9 mouse cellular contexts compared by ENCODE assay signal in genomic region chr7:141436523-141436892, GRCm38 (mm10). TPM values are rescaled to one million over a fixed set of nuclear protein-coding genes. Genes with fewer than 3 reads are reported as not detected.
DNase-seq lines count a peak whose midpoint lies in the region; ATAC-seq lines count a peak whose summit lies in the region.
"Had no signal": no experiment of that assay in that cellular context is flagged by ENCODE, and none has a peak within 500 bp of the region (broad histone marks: within the 10 kb centered on the region; RNA-seq: fewer than 3 reads in every experiment).

No protein-coding gene starts in this region.

- WGBS in heart, embryonic 14.5 days: 59% methylated on average over 2 of the region's 2 CpGs
- 42% methylated on average over 2 of the region's 2 CpGs for WGBS in hindbrain, embryonic 12.5 days
- WGBS in midbrain, embryonic 12.5 days: 40% methylated on average over 2 of the region's 2 CpGs

- H3K27ac ChIP-seq in heart, embryonic 14.5 days (replicated peaks in 1 of 2; ENCODE audit: control insufficient read depth in 1 of 2, insufficient read depth in 1 of 2, low read depth in 2 of 2, low read length in 2 of 2): no peak overlapping the region
- no peak overlapping the region for H3K27ac ChIP-seq in brown adipose tissue, adult 24 weeks (replicated peaks; ENCODE audit: low read depth, low read length)
- H3K27ac ChIP-seq in hindbrain, embryonic 12.5 days: peak overlapping the region; percentile 73; the same call in 1 of the 2 replicates
- peak overlapping the region; percentile 63 for H3K27ac ChIP-seq in midbrain, embryonic 12.5 days (replicated peaks)

- peak overlapping the region; percentile 92 for H3K4me2 ChIP-seq in heart, embryonic 14.5 days (ENCODE audit: low read length)
- H3K4me2 ChIP-seq in hindbrain, embryonic 12.5 days (replicated peaks): peak overlapping the region; percentile 76
- peak overlapping the region; percentile 89 for H3K4me2 ChIP-seq in midbrain, embryonic 12.5 days (replicated peaks)

- intact Hi-C loops in gastrocnemius, postnatal 36 days (cut with DNase I): no loop called here

- H3K4me1 ChIP-seq in heart, embryonic 14.5 days (ENCODE audit: control insufficient read depth in 2 of 2, insufficient read depth in 2 of 2, low read length in 2 of 2): peaks cover 24 to 33% of the 10 kb centered on the region in 2 experiments
- H3K4me1 ChIP-seq in brown adipose tissue, adult 24 weeks (ENCODE audit: control insufficient read depth, insufficient read depth, insufficient read length, low read length): peaks cover 16% of the 10 kb centered on the region
- H3K4me1 ChIP-seq in hindbrain, embryonic 12.5 days: peaks cover 46% of the 10 kb centered on the region
- H3K4me1 ChIP-seq in midbrain, embryonic 12.5 days: peaks cover 51% of the 10 kb centered on the region

- H3K36me3 ChIP-seq in heart, embryonic 14.5 days (ENCODE audit: control insufficient read depth, insufficient read depth, low read length): peaks cover 50% of the 10 kb centered on the region
- H3K36me3 ChIP-seq in hindbrain, embryonic 12.5 days: peaks cover 41% of the 10 kb centered on the region
- peaks cover 40% of the 10 kb centered on the region for H3K36me3 ChIP-seq in midbrain, embryonic 12.5 days

- no peaks in the 10 kb centered on the region for H3K9me3 ChIP-seq in heart, embryonic 14.5 days (ENCODE audit: control insufficient read depth, low read length)
- no peaks in the 10 kb centered on the region for H3K9me3 ChIP-seq in hindbrain, embryonic 12.5 days (replicated peaks)
- no peaks in the 10 kb centered on the region for H3K9me3 ChIP-seq in midbrain, embryonic 12.5 days

- no peak for DNase-seq in heart, adult 18-20 months
- no peak for DNase-seq in frontal cortex, postnatal 14 days (ENCODE audit: low spot score in 2 of 2)
- no peak for DNase-seq in gastrocnemius, postnatal 36 days
- DNase-seq in ovary, postnatal 36 days (ENCODE audit: low spot score): no peak

- H3K4me3 ChIP-seq in heart, embryonic 14.5 days (ENCODE audit: control insufficient read depth in 1 of 2, insufficient read depth in 1 of 2, low read depth in 1 of 2, low read length in 2 of 2): peak overlapping the region; percentile 71 to 96; a peak in 3 of 4 replicates
- peak overlapping the region; percentile 97 for H3K4me3 ChIP-seq in brown adipose tissue, adult 24 weeks (ENCODE audit: insufficient read depth, low read depth, low read length)
- peak overlapping the region; percentile 54 for H3K4me3 ChIP-seq in hindbrain, embryonic 12.5 days
- peak overlapping the region; percentile 65 for H3K4me3 ChIP-seq in midbrain, embryonic 12.5 days

- ATAC-seq in heart, embryonic 14.5 days (ENCODE audit: insufficient number of reproducible peaks, insufficient read depth, low FRiP score, low read depth): no peak
- ATAC-seq in hindbrain, embryonic 12.5 days (ENCODE audit: low FRiP score): no peak
- ATAC-seq in midbrain, embryonic 12.5 days (ENCODE audit: low FRiP score, low read depth): no peak

- no peaks in the 10 kb centered on the region for H3K27me3 ChIP-seq in heart, embryonic 14.5 days (ENCODE audit: control insufficient read depth, insufficient read depth, low read length)
- no peaks in the 10 kb centered on the region for H3K27me3 ChIP-seq in hindbrain, embryonic 12.5 days
- H3K27me3 ChIP-seq in midbrain, embryonic 12.5 days: no peaks in the 10 kb centered on the region; the same call in 1 of the 2 replicates

- H3K9ac ChIP-seq in heart, embryonic 14.5 days (ENCODE audit: low read length): peak overlapping the region; percentile 83
- peak overlapping the region; percentile 78 for H3K9ac ChIP-seq in hindbrain, embryonic 12.5 days
- H3K9ac ChIP-seq in midbrain, embryonic 12.5 days (replicated peaks): peak overlapping the region; percentile 78

RNA-seq across cellular contexts. Expression of gene Slc25a22, which starts 1.2 kb away (rescaled TPM):
- 13.0 and 13.3 TPM in 2 replicates for polyA plus RNA-seq in heart, embryonic 14.5 days (2014; fragmentation: Nextera tagmentation; extraction: Ambion mirVana)
- 10 to 100 TPM; 45.6 to 59.1 TPM for total RNA-seq in heart, adult 18-20 months (2021)
- polyA plus RNA-seq in brown adipose tissue, adult 24 weeks (2012; ENCODE audit: insufficient read depth, insufficient read length, missing spikeins): 79.8 and 96.8 TPM in 2 replicates
- 54.8 and 62.1 TPM in 2 replicates for polyA plus RNA-seq in hindbrain, embryonic 12.5 days (2016; fragmentation: Nextera tagmentation; extraction: Ambion mirVana)
- 52.6 and 52.7 TPM in 2 replicates for polyA plus RNA-seq in midbrain, embryonic 12.5 days (2016; fragmentation: Nextera tagmentation; extraction: Ambion mirVana)
- 10 to 100 TPM; 15.6 to 38.4 TPM for total RNA-seq in gastrocnemius, postnatal 36 days (2021)

RNA-seq across cellular contexts. Expression of gene Cend1, which starts 7.2 kb away (rescaled TPM):
- polyA plus RNA-seq in heart, embryonic 14.5 days (2014; fragmentation: Nextera tagmentation; extraction: Ambion mirVana): 1.6 and 2.1 TPM in 2 replicates
- 1 to 10 TPM in 1 of 2 experiments, under 1 TPM in 1; 0.80 to 1.3 TPM for total RNA-seq in heart, adult 18-20 months (2021)
- polyA plus RNA-seq in brown adipose tissue, adult 24 weeks (2012; ENCODE audit: insufficient read depth, insufficient read length, missing spikeins): 2.6 and 6.4 TPM in 2 replicates
- 27.9 and 30.9 TPM in 2 replicates for polyA plus RNA-seq in hindbrain, embryonic 12.5 days (2016; fragmentation: Nextera tagmentation; extraction: Ambion mirVana)
- 19.3 and 22.7 TPM in 2 replicates for polyA plus RNA-seq in midbrain, embryonic 12.5 days (2016; fragmentation: Nextera tagmentation; extraction: Ambion mirVana)
- under 1 TPM; 0.20 to 0.39 TPM for total RNA-seq in gastrocnemius, postnatal 36 days (2021)
- total RNA-seq: hematopoietic stem cell, adult 5-6 weeks had no signal

RNA-seq across cellular contexts. Expression of gene Pidd1, which starts 7.3 kb away (rescaled TPM):
- 6.1 and 7.1 TPM in 2 replicates for polyA plus RNA-seq in heart, embryonic 14.5 days (2014; fragmentation: Nextera tagmentation; extraction: Ambion mirVana)
- under 1 TPM; 0.21 to 0.42 TPM for total RNA-seq in heart, adult 18-20 months (2021)
- polyA plus RNA-seq in brown adipose tissue, adult 24 weeks (2012; ENCODE audit: insufficient read depth, insufficient read length, missing spikeins): 0.58 and 0.75 TPM in 2 replicates
- polyA plus RNA-seq in hindbrain, embryonic 12.5 days (2016; fragmentation: Nextera tagmentation; extraction: Ambion mirVana): 10.8 and 11.6 TPM in 2 replicates
- 9.6 and 12.3 TPM in 2 replicates for polyA plus RNA-seq in midbrain, embryonic 12.5 days (2016; fragmentation: Nextera tagmentation; extraction: Ambion mirVana)
- total RNA-seq in gastrocnemius, postnatal 36 days (2021): under 1 TPM; 0.15 to 0.18 TPM

RNA-seq across cellular contexts. Expression of gene Rplp2, which starts 10.7 kb away (rescaled TPM):
- 874 and 975 TPM in 2 replicates for polyA plus RNA-seq in heart, embryonic 14.5 days (2014; fragmentation: Nextera tagmentation; extraction: Ambion mirVana)
- total RNA-seq in heart, adult 18-20 months (2021): 1,000 to 10,000 TPM in 1 of 2 experiments, 100 to 1,000 TPM in 1; 998 to 1,000 TPM
- 1,680 and 2,099 TPM in 2 replicates for polyA plus RNA-seq in brown adipose tissue, adult 24 weeks (2012; ENCODE audit: insufficient read depth, insufficient read length, missing spikeins)
- 801 and 888 TPM in 2 replicates for polyA plus RNA-seq in hindbrain, embryonic 12.5 days (2016; fragmentation: Nextera tagmentation; extraction: Ambion mirVana)
- polyA plus RNA-seq in midbrain, embryonic 12.5 days (2016; fragmentation: Nextera tagmentation; extraction: Ambion mirVana): 884 and 899 TPM in 2 replicates
- 100 to 1,000 TPM; 466 to 562 TPM for total RNA-seq in gastrocnemius, postnatal 36 days (2021)

RNA-seq across cellular contexts. Expression of gene Pnpla2, which starts 18.5 kb away (rescaled TPM):
- polyA plus RNA-seq in heart, embryonic 14.5 days (2014; fragmentation: Nextera tagmentation; extraction: Ambion mirVana): 48.7 and 49.0 TPM in 2 replicates
- total RNA-seq in heart, adult 18-20 months (2021): 100 to 1,000 TPM; 387 to 566 TPM
- polyA plus RNA-seq in brown adipose tissue, adult 24 weeks (2012; ENCODE audit: insufficient read depth, insufficient read length, missing spikeins): 2,152 and 2,404 TPM in 2 replicates
- polyA plus RNA-seq in hindbrain, embryonic 12.5 days (2016; fragmentation: Nextera tagmentation; extraction: Ambion mirVana): 16.2 and 19.1 TPM in 2 replicates
- 15.6 and 18.3 TPM in 2 replicates for polyA plus RNA-seq in midbrain, embryonic 12.5 days (2016; fragmentation: Nextera tagmentation; extraction: Ambion mirVana)
- total RNA-seq in gastrocnemius, postnatal 36 days (2021): 100 to 1,000 TPM; 306 to 361 TPM

Comparison
In these comparisons a context has a peak if more than half of its experiments do, and no peak if none do; other contexts are left out.
1. H3K27ac ChIP-seq: peak in hindbrain, embryonic 12.5 days (single experiment) and midbrain, embryonic 12.5 days (single experiment); none in heart, embryonic 14.5 days (0 of 2) and brown adipose tissue, adult 24 weeks (single experiment).
2. Peak in every context shown above with its lines, with median percentiles within 50 percentile points of each other: H3K4me2 ChIP-seq, H3K4me3 ChIP-seq and H3K9ac ChIP-seq.